Mouse (Mus musculus) forebrain, embryonic 13.5 days (tissue): ENCODE data around the gene Rsad1. TPM values are rescaled to one million over a fixed set of nuclear protein-coding genes. Genes with fewer than 3 reads are reported as not detected.
A peak's percentile ranks its signal among the peaks of the same experiment; 100 is the strongest.

Experiments
- ATAC-seq: fragments of 200-750 bp; cut with Nextera tagmentation; 2 replicates; pipeline ENCODE4 v1.8.0; 2017
- H3K27ac ChIP-seq: fragments of 300-500 bp; sonication (generic); 2 replicates; pipeline ENCODE4 v1.5.1; 2015; ENCODE audit warnings: inconsistent platforms, mild to moderate bottlenecking, moderate library complexity
- H3K27me3 ChIP-seq: fragments of 300-500 bp; sonication (generic); 2 replicates; pipeline ENCODE4 v1.6.1; 2015; ENCODE audit warnings: mild to moderate bottlenecking, inconsistent platforms
- H3K36me3 ChIP-seq: fragments of 300-500 bp; sonication (generic); 2 replicates; pipeline ENCODE4 v1.6.1; 2015; ENCODE audit warnings: mild to moderate bottlenecking, inconsistent platforms; ENCODE audit not compliant: poor library complexity, severe bottlenecking
- H3K4me1 ChIP-seq: fragments of 300-500 bp; sonication (generic); 2 replicates; pipeline ENCODE4 v1.6.1; 2015; ENCODE audit warnings: inconsistent platforms
- H3K4me2 ChIP-seq: fragments of 300-500 bp; sonication (generic); 2 replicates; pipeline ENCODE4 v1.6.1; 2015; ENCODE audit warnings: inconsistent platforms, mild to moderate bottlenecking, moderate library complexity
- H3K4me3 ChIP-seq: fragments of 300-500 bp; sonication (generic); 2 replicates; pipeline ENCODE4 v1.5.1; 2015; ENCODE audit warnings: mild to moderate bottlenecking, inconsistent platforms
- H3K9ac ChIP-seq: fragments of 300-500 bp; sonication (generic); 2 replicates; pipeline ENCODE4 v1.6.1; 2015; ENCODE audit warnings: mild to moderate bottlenecking, inconsistent platforms
- H3K9me3 ChIP-seq: fragments of 300-500 bp; sonication (generic); replicated peaks from 2 replicates; pipeline ENCODE4 v1.6.1; 2016; ENCODE audit warnings: inconsistent platforms
- WGBS: fragments of 180-500 bp; shearing (Covaris S2); methylation state at CpG from one replicate; pipeline ENCODE4 v1.1.7; 2015; 5-methylcytosine and 5-hydroxymethylcytosine counted together
- polyA plus RNA-seq: library from polyadenylated mRNA; unstranded; fragments of >200 nt; fragmentation: Nextera tagmentation; extraction: Ambion mirVana; gene quantifications from 2 replicates; pipeline ENCODE4 v1.2.1, GENCODE M21; 2015

Rsad1 gene
- polyA plus RNA-seq, 1 experiment from 2014 or later: 3.1 TPM

- Histone ChIP-seq H3K27me3 (peaks cover 27% of the 10 kb centered on the region), H3K36me3 (no peaks in the 10 kb centered on the region), H3K4me3 (no peak overlapping the region), H3K9ac (no peak overlapping the region), H3K27ac (no peak overlapping the region), H3K4me2 (no peak overlapping the region), H3K9me3 (no peaks in the 10 kb centered on the region), H3K4me1 (peaks cover 28% of the 10 kb centered on the region)
- no peak for ATAC-seq
- 88% methylated on average over 8 of the region's 8 CpGs for WGBS
Observed at GRCm38 (mm10) chr11:94501482-94501881, 47.6 kb downstream of the Rsad1 start.

GRCm38 (mm10) chr11:94500362-94500761, 48.7 kb downstream of the Rsad1 start:
- Histone ChIP-seq H3K36me3 (no peaks in the 10 kb centered on the region), H3K9me3 (no peaks in the 10 kb centered on the region), H3K4me3 (no peak overlapping the region), H3K4me2 (0 out of 2 replicates have a peak overlapping the region, but pooled peaks have one; percentile 57), H3K27me3 (peaks cover 29% of the 10 kb centered on the region), H3K27ac (no peak overlapping the region), H3K4me1 (peaks cover 28% of the 10 kb centered on the region), H3K9ac (no peak overlapping the region)
- 36% methylated on average over 8 of the region's 8 CpGs for WGBS
- no peak for ATAC-seq

- no peaks in the 10 kb centered on the region for H3K36me3 ChIP-seq
- H3K4me1 ChIP-seq: peaks cover 28% of the 10 kb centered on the region
- H3K9ac ChIP-seq: peak within 1 kb of the TSS; percentile 52
- 0 out of 2 replicates have a peak, but pooled peaks have one; percentile 21 for ATAC-seq
- peak within 1 kb of the TSS; percentile 25 for H3K4me3 ChIP-seq
- 1% methylated on average over 26 of the region's 26 CpGs for WGBS
- no peaks in the 10 kb centered on the region for H3K9me3 ChIP-seq
- H3K27me3 ChIP-seq: peaks cover 33% of the 10 kb centered on the region
- no peak within 1 kb of the TSS for H3K27ac ChIP-seq
- peak within 1 kb of the TSS; percentile 57 for H3K4me2 ChIP-seq
Observed at GRCm38 (mm10) chr11:94499661-94500152, 49.3 kb downstream of the Rsad1 start, which contains the start of gene Epn3. TSS of gene Epn3 (minus strand) at chr11:94499974.

GRCm38 (mm10) chr11:94499035-94499434, 50.0 kb downstream of the Rsad1 start:
- Histone ChIP-seq H3K9me3 (no peaks in the 10 kb centered on the region), H3K4me1 (peaks cover 28% of the 10 kb centered on the region), H3K9ac (no peak overlapping the region), H3K27ac (no peak overlapping the region), H3K4me2 (peak overlapping the region; percentile 57), H3K36me3 (no peaks in the 10 kb centered on the region), H3K4me3 (peak overlapping the region; percentile 25; the same call in 1 of the 2 replicates), H3K27me3 (peaks cover 33% of the 10 kb centered on the region)
- WGBS: 13% methylated on average over 2 of the region's 2 CpGs
- peak; percentile 71 for ATAC-seq

- peak overlapping the region; percentile 8; the same call in 1 of the 2 replicates for H3K4me3 ChIP-seq
- no peaks in the 10 kb centered on the region for H3K9me3 ChIP-seq
- 14% methylated on average over 19 of the region's 19 CpGs for WGBS
- H3K27ac ChIP-seq: 0 out of 2 replicates have a peak overlapping the region, but pooled peaks have one; percentile 7
- peaks cover 28% of the 10 kb centered on the region for H3K4me1 ChIP-seq
- peaks cover 33% of the 10 kb centered on the region for H3K27me3 ChIP-seq
- H3K9ac ChIP-seq: no peak overlapping the region
- no peaks in the 10 kb centered on the region for H3K36me3 ChIP-seq
- peak overlapping the region; percentile 57 for H3K4me2 ChIP-seq
- peak; percentile 36; the same call in 1 of the 2 replicates for ATAC-seq
Observed at GRCm38 (mm10) chr11:94498093-94498996, 50.7 kb downstream of the Rsad1 start.

GRCm38 (mm10) chr11:94495415-94495814, 53.6 kb downstream of the Rsad1 start:
- no peak overlapping the region for H3K27ac ChIP-seq
- peaks cover 38% of the 10 kb centered on the region for H3K4me1 ChIP-seq
- no peaks in the 10 kb centered on the region for H3K36me3 ChIP-seq
- WGBS: 69% methylated on average over 3 of the region's 3 CpGs
- no peak overlapping the region for H3K4me2 ChIP-seq
- no peak overlapping the region for H3K4me3 ChIP-seq
- ATAC-seq: no peak
- H3K9ac ChIP-seq: no peak overlapping the region
- H3K27me3 ChIP-seq: peaks cover 46% of the 10 kb centered on the region
- no peaks in the 10 kb centered on the region for H3K9me3 ChIP-seq

GRCm38 (mm10) chr11:94491749-94492099, 57.3 kb downstream of the Rsad1 start:
- peak overlapping the region; percentile 77 for H3K4me2 ChIP-seq
- H3K4me1 ChIP-seq: peaks cover 11% of the 10 kb centered on the region; the same call in 1 of the 2 replicates
- H3K9me3 ChIP-seq: no peaks in the 10 kb centered on the region
- H3K36me3 ChIP-seq: no peaks in the 10 kb centered on the region
- H3K27ac ChIP-seq: no peak overlapping the region
- 63% methylated on average over 7 of the region's 7 CpGs for WGBS
- peaks cover 49% of the 10 kb centered on the region for H3K27me3 ChIP-seq
- peak overlapping the region; percentile 83 for H3K9ac ChIP-seq
- peak overlapping the region; percentile 54; the same call in 1 of the 2 replicates for H3K4me3 ChIP-seq
- ATAC-seq: no peak

DNA sequence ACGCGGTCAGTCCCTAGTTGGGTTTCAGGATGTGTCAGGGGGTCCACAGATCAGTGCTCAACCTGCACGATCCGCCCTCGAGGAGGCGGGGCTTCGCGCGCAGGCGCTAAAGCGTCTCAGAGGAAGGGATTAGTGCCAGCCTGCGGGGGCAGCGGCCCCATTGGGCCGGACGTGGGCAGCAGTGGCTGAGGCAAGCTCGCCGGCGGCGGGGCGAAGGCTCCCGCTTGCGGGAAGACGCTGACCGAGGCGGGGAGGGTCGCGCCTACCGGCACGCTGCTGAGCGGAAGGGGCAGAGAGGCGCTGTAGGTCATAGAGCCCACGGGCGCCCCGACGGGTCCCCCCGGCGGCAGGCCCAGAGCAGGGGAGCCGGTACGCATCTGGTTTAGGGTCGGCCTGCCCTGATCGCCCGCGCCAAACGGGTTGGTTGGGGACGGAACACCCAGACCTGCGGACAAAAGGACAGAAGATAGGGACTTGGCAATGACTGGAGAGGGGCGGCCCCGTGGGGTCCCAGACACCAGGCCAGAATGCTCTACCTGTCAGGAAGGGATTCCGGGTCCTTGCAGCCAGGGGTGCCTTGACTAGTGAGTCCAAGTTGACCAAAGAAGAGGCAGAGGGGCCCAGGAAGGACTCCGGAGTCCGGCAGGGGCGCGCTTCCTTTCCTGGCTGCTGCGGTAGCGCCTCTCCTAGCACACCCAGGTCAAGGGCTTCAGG, 57.9 kb downstream of the Rsad1 start:
- peak overlapping the region; percentile 77 for H3K4me2 ChIP-seq
- 4% methylated on average over 54 of the region's 55 CpGs for WGBS
- H3K4me3 ChIP-seq: peak overlapping the region; percentile 54
- H3K9ac ChIP-seq: peak overlapping the region; percentile 83
- H3K9me3 ChIP-seq: no peaks in the 10 kb centered on the region
- ATAC-seq: peak; percentile 75
- H3K36me3 ChIP-seq: no peaks in the 10 kb centered on the region
- no peak overlapping the region for H3K27ac ChIP-seq
- peaks cover 11% of the 10 kb centered on the region; the same call in 1 of the 2 replicates for H3K4me1 ChIP-seq
- peaks cover 45% of the 10 kb centered on the region for H3K27me3 ChIP-seq

Other genes with a start within 250 kb of the Rsad1 start
- gene Luc7l3, start 227.3 kb downstream of the Rsad1 start, polyA plus RNA-seq: 164 and 173 TPM in 2 replicates
- 10.5 and 10.6 TPM in 2 replicates for gene Ankrd40, start 221.3 kb downstream of the Rsad1 start, polyA plus RNA-seq
- gene Abcc3, start 156.3 kb downstream of the Rsad1 start, polyA plus RNA-seq: 0.31 and 0.54 TPM in 2 replicates
- gene Cacna1g, start 75.1 kb downstream of the Rsad1 start, polyA plus RNA-seq: 5.4 and 8.4 TPM in 2 replicates
- gene Spata20, start 63.1 kb downstream of the Rsad1 start, polyA plus RNA-seq: 0.18 TPM in 1 of 2 replicates, not detected in the other
- gene Epn3, start 49.3 kb downstream of the Rsad1 start, polyA plus RNA-seq: 0.15 and 0.34 TPM in 2 replicates
- 2.2 and 2.5 TPM in 2 replicates for gene Mycbpap, start 27.5 kb downstream of the Rsad1 start, polyA plus RNA-seq
- gene Chad, start 15.8 kb upstream of the Rsad1 start, polyA plus RNA-seq: 0.14 and 0.19 TPM in 2 replicates
- gene Acsf2, start 52.6 kb upstream of the Rsad1 start, polyA plus RNA-seq: 1.4 and 1.8 TPM in 2 replicates
- 165 and 182 TPM in 2 replicates for gene Lrrc59, start 80.5 kb upstream of the Rsad1 start, polyA plus RNA-seq
- 144 and 153 TPM in 2 replicates for gene Mrpl27, start 104.5 kb upstream of the Rsad1 start, polyA plus RNA-seq
- gene Eme1, start 104.7 kb upstream of the Rsad1 start, polyA plus RNA-seq: 26.6 and 31.7 TPM in 2 replicates
- 8.2 and 8.7 TPM in 2 replicates for gene Xylt2, start 128.3 kb upstream of the Rsad1 start, polyA plus RNA-seq
- not detected in 2 replicates for gene Gm11541, start 155.2 kb upstream of the Rsad1 start, polyA plus RNA-seq
- not detected in 2 replicates for gene Cdc34b, start 192.5 kb upstream of the Rsad1 start, polyA plus RNA-seq
- gene Tmem92, start 233.4 kb upstream of the Rsad1 start, polyA plus RNA-seq: not detected in 2 replicates